In genomic region chr12:49649104-49650063, GRCm38 (mm10) we compare ENCODE assay signal across 11 mouse cellular contexts.
A peak's percentile ranks its signal among the peaks of the same experiment; 100 is the strongest.
DNase-seq lines count a peak whose midpoint lies in the region; ATAC-seq lines count a peak whose summit lies in the region.
"Had no signal": no experiment of that assay in that cellular context is flagged by ENCODE, and none has a peak within 500 bp of the region (broad histone marks: within the 10 kb centered on the region; RNA-seq: fewer than 3 reads in every experiment).

No protein-coding gene starts in this region.

- no peaks in the 10 kb centered on the region for H3K27me3 ChIP-seq in embryonic facial prominence, embryonic 14.5 days (replicated peaks; ENCODE audit: control insufficient read depth, insufficient read depth, low read length)
- H3K27me3 ChIP-seq in embryonic facial prominence, embryonic 10.5 days (replicated peaks; ENCODE audit: low read depth, poor library complexity, severe bottlenecking), result no peaks in the 10 kb centered on the region
- no peaks in the 10 kb centered on the region for H3K27me3 ChIP-seq in hindbrain, embryonic 16.5 days (replicated peaks; ENCODE audit: control insufficient read depth, insufficient read depth, low read length)
- no peaks in the 10 kb centered on the region for H3K27me3 ChIP-seq in kidney, embryonic 15.5 days
- H3K27me3 ChIP-seq: lung, embryonic 15.5 days had no signal

- DNase-seq in embryonic facial prominence, embryonic 14.5 days (ENCODE audit: low spot score), result peak; percentile 8
- no peak for DNase-seq in embryonic facial prominence, embryonic 10.5 days (ENCODE audit: low spot score)
- peak; percentile 73 for DNase-seq in brain, adult 2 months (ENCODE audit: low read depth, low spot score)
- DNase-seq in retina, postnatal 1 day, result peak; percentile 27
- DNase-seq in cerebellum, adult 8-10 months, result no peak
- DNase-seq: adrenal gland, postnatal 36 days; kidney, postnatal 25 days had no signal

- H3K4me3 ChIP-seq in embryonic facial prominence, embryonic 14.5 days (ENCODE audit: low read depth, low read length), result no peak overlapping the region
- no peak overlapping the region for H3K4me3 ChIP-seq in embryonic facial prominence, embryonic 10.5 days
- H3K4me3 ChIP-seq in hindbrain, embryonic 16.5 days (ENCODE audit: low read length), result no peak overlapping the region
- H3K4me3 ChIP-seq in kidney, embryonic 15.5 days (replicated peaks), result no peak overlapping the region
- H3K4me3 ChIP-seq: lung, embryonic 15.5 days had no signal

- H3K4me1 ChIP-seq in embryonic facial prominence, embryonic 14.5 days (ENCODE audit: control insufficient read depth, insufficient read depth, low read length), result no peaks in the 10 kb centered on the region
- no peaks in the 10 kb centered on the region for H3K4me1 ChIP-seq in embryonic facial prominence, embryonic 10.5 days
- H3K4me1 ChIP-seq in hindbrain, embryonic 16.5 days (ENCODE audit: control insufficient read depth, insufficient read depth, low read depth, low read length), result no peaks in the 10 kb centered on the region
- H3K4me1 ChIP-seq in kidney, embryonic 15.5 days, result no peaks in the 10 kb centered on the region
- H3K4me1 ChIP-seq: lung, embryonic 15.5 days had no signal

- H3K36me3 ChIP-seq in embryonic facial prominence, embryonic 14.5 days (ENCODE audit: control insufficient read depth, insufficient read depth, low read length), result no peaks in the 10 kb centered on the region
- H3K36me3 ChIP-seq in embryonic facial prominence, embryonic 10.5 days (replicated peaks), result no peaks in the 10 kb centered on the region
- H3K36me3 ChIP-seq in hindbrain, embryonic 16.5 days (ENCODE audit: control insufficient read depth, insufficient read depth, low read length), result no peaks in the 10 kb centered on the region
- H3K36me3 ChIP-seq in kidney, embryonic 15.5 days, result no peaks in the 10 kb centered on the region
- H3K36me3 ChIP-seq: lung, embryonic 15.5 days had no signal

- ATAC-seq in embryonic facial prominence, embryonic 14.5 days (ENCODE audit: low read depth), result no peak
- peak; percentile 81 for ATAC-seq in hindbrain, embryonic 16.5 days
- no peak for ATAC-seq in megakaryocyte-erythroid progenitor cell, adult 5-6 weeks (replicated peaks; ENCODE audit: low FRiP score, low TSS enrichment, poor library complexity, severe bottlenecking)
- ATAC-seq in kidney, embryonic 15.5 days (replicated peaks; ENCODE audit: low FRiP score), result no peak

- H3K9ac ChIP-seq in embryonic facial prominence, embryonic 14.5 days (ENCODE audit: low read depth, low read length), result no peak overlapping the region
- no peak overlapping the region for H3K9ac ChIP-seq in hindbrain, embryonic 16.5 days (ENCODE audit: low read depth, low read length)
- no peak overlapping the region for H3K9ac ChIP-seq in kidney, embryonic 15.5 days
- H3K9ac ChIP-seq: lung, embryonic 15.5 days had no signal

- no peak overlapping the region for H3K27ac ChIP-seq in embryonic facial prominence, embryonic 14.5 days (replicated peaks; ENCODE audit: low read depth, low read length)
- H3K27ac ChIP-seq in embryonic facial prominence, embryonic 10.5 days (replicated peaks), result no peak overlapping the region
- H3K27ac ChIP-seq in hindbrain, embryonic 16.5 days (ENCODE audit: low read depth, low read length), result no peak overlapping the region
- H3K27ac ChIP-seq in kidney, embryonic 15.5 days, result no peak overlapping the region
- H3K27ac ChIP-seq: lung, embryonic 15.5 days had no signal

- no peaks in the 10 kb centered on the region for H3K9me3 ChIP-seq in embryonic facial prominence, embryonic 14.5 days (ENCODE audit: control insufficient read depth, low read length)
- H3K9me3 ChIP-seq in embryonic facial prominence, embryonic 10.5 days, result no peaks in the 10 kb centered on the region
- no peaks in the 10 kb centered on the region for H3K9me3 ChIP-seq in hindbrain, embryonic 16.5 days (ENCODE audit: control insufficient read depth, low read length)
- H3K9me3 ChIP-seq in kidney, embryonic 15.5 days (replicated peaks), result no peaks in the 10 kb centered on the region
- H3K9me3 ChIP-seq: lung, embryonic 15.5 days had no signal

- 34% methylated on average over 3 of the region's 3 CpGs for WGBS in embryonic facial prominence, embryonic 14.5 days
- WGBS in embryonic facial prominence, embryonic 10.5 days, result 30% methylated on average over 3 of the region's 3 CpGs
- WGBS in hindbrain, embryonic 16.5 days, result 20% methylated on average over 3 of the region's 3 CpGs
- WGBS in kidney, embryonic 15.5 days, result 35% methylated on average over 3 of the region's 3 CpGs

- H3K4me2 ChIP-seq in embryonic facial prominence, embryonic 14.5 days (ENCODE audit: low read depth, low read length), result no peak overlapping the region
- no peak overlapping the region for H3K4me2 ChIP-seq in hindbrain, embryonic 16.5 days (ENCODE audit: low read length)
- no peak overlapping the region for H3K4me2 ChIP-seq in kidney, embryonic 15.5 days
- H3K4me2 ChIP-seq: lung, embryonic 15.5 days had no signal

Comparison
In these comparisons a context has a peak if more than half of its experiments do, and no peak if none do; other contexts are left out.
1. DNase-seq: peak in embryonic facial prominence, embryonic 14.5 days (single experiment), brain, adult 2 months (single experiment) and retina, postnatal 1 day (single experiment); none in embryonic facial prominence, embryonic 10.5 days (single experiment) and cerebellum, adult 8-10 months (single experiment).